Mouse (Mus musculus): Measurements from ENCODE around the gene Bcas2.
A peak's percentile ranks its signal among the peaks of the same experiment; 100 is the strongest.
"Not testable (repeated sequence)": the region's sequence is repeated elsewhere in the genome, so short reads cannot be mapped to it uniquely, and the experiment has no call there.

The Bcas2 gene

GRCm38 (mm10) chr3:103214593-103215285, 43.3 kb downstream of the Bcas2 start:
- DNase-seq (ENCODE audit: low spot score in 2 of 2), result no peak

GRCm38 (mm10) chr3:103215399-103215798, 43.9 kb downstream of the Bcas2 start:
- DNase-seq (ENCODE audit: low spot score in 2 of 2), result not testable (repeated sequence)

- DNase-seq (ENCODE audit: low spot score in 2 of 2), result no peak
These were observed 50.0 kb downstream of the Bcas2 start for GRCm38 (mm10) chr3:103221435-103221834.

- DNase-seq (ENCODE audit: low spot score in 2 of 2), result peak in 1 of 2 experiments; percentile 12
These were observed 52.3 kb downstream of the Bcas2 start for GRCm38 (mm10) chr3:103223752-103224151.

GRCm38 (mm10) chr3:103224231-103224765, 52.8 kb downstream of the Bcas2 start:
- DNase-seq (ENCODE audit: low spot score in 2 of 2), result no peak

GRCm38 (mm10) chr3:103227729-103228128, 56.3 kb downstream of the Bcas2 start:
- no peak for DNase-seq (ENCODE audit: low spot score in 2 of 2)
